Mouse (Mus musculus) heart, adult 2 months (tissue): Measurements from ENCODE around the gene Usp18. TPM values are rescaled to one million over a fixed set of nuclear protein-coding genes. Genes with fewer than 3 reads are reported as not detected.

Experiments used
- DNase-seq, 2 experiments: peaks; one replicate each; pipeline ENCODE4 v3.0.0; 2021
- H3K27ac ChIP-seq: fragments of 200-600 bp; 2 replicates; pipeline ENCODE4 v1.8.1; 2022
- H3K27me3 ChIP-seq: fragments of 200-500 bp; 2 replicates; pipeline ENCODE4 v1.6.1; 2012; ENCODE audit warnings: mild to moderate bottlenecking, low read length, inconsistent platforms, mixed read lengths; ENCODE audit not compliant: control insufficient read depth, insufficient read depth
- H3K36me3 ChIP-seq: fragments of 200-500 bp; 2 replicates; pipeline ENCODE4 v1.6.1; 2012; ENCODE audit warnings: low read length, inconsistent platforms; ENCODE audit not compliant: control insufficient read depth, insufficient read depth
- H3K4me1 ChIP-seq: fragments of 200-500 bp; 2 replicates; pipeline ENCODE4 v1.6.1; 2011; ENCODE audit warnings: low read length; ENCODE audit not compliant: control insufficient read depth, insufficient read depth
- H3K4me3 ChIP-seq: fragments of 200-600 bp; 2 replicates; pipeline ENCODE4 v1.8.1; 2022
- H3K79me2 ChIP-seq: fragments of 200-500 bp; replicated peaks from 2 replicates; pipeline ENCODE4 v1.6.1; 2012; ENCODE audit warnings: mild to moderate bottlenecking, inconsistent platforms, low read length, moderate library complexity, mixed read lengths; ENCODE audit not compliant: control insufficient read depth, insufficient read depth
- H3K9ac ChIP-seq: fragments of 200-500 bp; 2 replicates; pipeline ENCODE4 v1.6.1; 2012; ENCODE audit warnings: low read depth, mild to moderate bottlenecking, control low read depth, inconsistent platforms, low read length, mixed read lengths
- CTCF ChIP-seq: fragments of 200-600 bp; IDR thresholded peaks from 2 replicates; pipeline ENCODE4 v1.8.1; 2022; ENCODE audit warnings: antibody characterized with exemption, mild to moderate bottlenecking, moderate library complexity
- EP300 ChIP-seq: fragments of 200-500 bp; IDR thresholded peaks from 2 replicates; pipeline ENCODE4 v1.6.1; 2011; ENCODE audit warnings: low read depth, low read length, control low read depth; ENCODE audit not compliant: insufficient read depth
- POLR2A ChIP-seq: fragments of 200-500 bp; IDR thresholded peaks from 2 replicates; pipeline ENCODE4 v1.6.1; 2011; ENCODE audit warnings: mild to moderate bottlenecking, low read depth, low read length, control low read depth; ENCODE audit not compliant: insufficient read depth
- WGBS: fragments of 180-500 bp; shearing (Covaris S2); methylation state at CpG from one replicate; pipeline ENCODE4 v1.1.7; 2018; 5-methylcytosine and 5-hydroxymethylcytosine counted together
- intact Hi-C: fragments of 180-260 bp; cut with DNase I; formaldehyde crosslinking; loops from one replicate; pipeline ENCODE4 v1.15.1; 2025
- long read RNA-seq: library from polyadenylated mRNA; stranded (forward); transcript quantifications from one replicate; pipeline ENCODE4 v2.0.0, GENCODE M21; 2021
- polyA plus RNA-seq: library from polyadenylated mRNA; depleted of rRNA; stranded (reverse); fragments of >200 nt; gene quantifications from 2 replicates; pipeline ENCODE4 v1.2.3, GENCODE M21; 2012; rRNA removed
- total RNA-seq, 2 experiments: library from RNA; stranded (reverse); gene quantifications; 2 replicates each; pipeline ENCODE4 v1.2.3; 2021

Usp18 gene
- total RNA-seq (1 to 10 TPM; 1.3 to 1.5 TPM), polyA plus RNA-seq (3.9 and 5.7 TPM in 2 replicates)
- long read RNA-seq, transcript Usp18-201 (11 exons, 1,771 nt): major isoform, 5 of 5 reads
- long read RNA-seq, partial matches to known transcripts: 0 of 5 reads
- long read RNA-seq, other reads (novel, unspliced or antisense): 0 of 5 reads

GRCm38 (mm10) chr6:121245127-121246036 is at the start of gene Usp18:
Gene Usp18 (plus strand): TSS chr6:121245906.
- Histone ChIP-seq H3K4me3 (peak within 1 kb of the TSS; percentile 74), H3K36me3 (no peaks in the 10 kb centered on the region; the same call in 1 of the 2 replicates), H3K27me3 (no peaks in the 10 kb centered on the region), H3K4me1 (no peaks in the 10 kb centered on the region), H3K79me2 (no peaks in the 10 kb centered on the region), H3K9ac (peak within 1 kb of the TSS; percentile 79), H3K27ac (peak within 1 kb of the TSS; percentile 89)
- intact Hi-C loops: loop anchor here (5.0 kb wide), 1 partner anchor 58 kb away; no protein-coding TSS in a partner anchor
- peak; percentile 93 to 94 for DNase-seq
- 3% methylated on average over 35 of the region's 35 CpGs for WGBS
- TF ChIP-seq CTCF (no peak), POLR2A (peak; percentile 96), EP300 (peak; percentile 67; the same call in 1 of the 2 replicates)

- H3K27me3 ChIP-seq: no peaks in the 10 kb centered on the region
- H3K9ac ChIP-seq: no peak overlapping the region
- no peak overlapping the region for H3K4me3 ChIP-seq
- intact Hi-C loops: no loop called here
- TF ChIP-seq CTCF (no peak), POLR2A (no peak), EP300 (no peak)
- DNase-seq: no peak
- no peaks in the 10 kb centered on the region; the same call in 1 of the 2 replicates for H3K4me1 ChIP-seq
- H3K36me3 ChIP-seq: no peaks in the 10 kb centered on the region
- H3K27ac ChIP-seq: no peak overlapping the region
- H3K79me2 ChIP-seq: no peaks in the 10 kb centered on the region
- 80% methylated on average over 9 of the region's 9 CpGs for WGBS
Measured at GRCm38 (mm10) chr6:121197807-121198365, 47.8 kb upstream of the Usp18 start.

- intact Hi-C loops: no loop called here
- H3K27ac ChIP-seq: no peak overlapping the region
- no peak overlapping the region for H3K9ac ChIP-seq
- WGBS: 78% methylated on average over 4 of the region's 4 CpGs
- no peaks in the 10 kb centered on the region for H3K79me2 ChIP-seq
- no peak overlapping the region for H3K4me3 ChIP-seq
- no peak for TF ChIP-seq POLR2A
- TF ChIP-seq EP300: no peak
- TF ChIP-seq CTCF: no peak
- H3K27me3 ChIP-seq: no peaks in the 10 kb centered on the region
- no peak for DNase-seq
- H3K36me3 ChIP-seq: no peaks in the 10 kb centered on the region
- H3K4me1 ChIP-seq: no peaks in the 10 kb centered on the region; the same call in 1 of the 2 replicates
Measured at GRCm38 (mm10) chr6:121200458-121200857, 45.2 kb upstream of the Usp18 start.

- H3K4me1 ChIP-seq: no peaks in the 10 kb centered on the region; the same call in 1 of the 2 replicates
- H3K79me2 ChIP-seq: no peaks in the 10 kb centered on the region
- no peaks in the 10 kb centered on the region for H3K27me3 ChIP-seq
- intact Hi-C loops: no loop called here
- no peak overlapping the region for H3K9ac ChIP-seq
- H3K4me3 ChIP-seq: no peak overlapping the region
- WGBS: 90% methylated on average over 5 of the region's 5 CpGs
- H3K27ac ChIP-seq: no peak overlapping the region
- no peak for DNase-seq
- TF ChIP-seq EP300 (no peak), POLR2A (no peak), CTCF (no peak)
- H3K36me3 ChIP-seq: no peaks in the 10 kb centered on the region
Measured at GRCm38 (mm10) chr6:121202026-121202425, 43.7 kb upstream of the Usp18 start.

- DNase-seq: no peak
- Histone ChIP-seq H3K4me1 (no peaks in the 10 kb centered on the region), H3K36me3 (no peaks in the 10 kb centered on the region), H3K9ac (no peak overlapping the region), H3K79me2 (no peaks in the 10 kb centered on the region), H3K27me3 (no peaks in the 10 kb centered on the region), H3K27ac (no peak overlapping the region), H3K4me3 (no peak overlapping the region)
- 89% methylated on average over 5 of the region's 5 CpGs for whole genome bisulfite sequencing
- TF ChIP-seq POLR2A (no peak), EP300 (no peak), CTCF (no peak)
- intact Hi-C loops: no loop called here
Measured at GRCm38 (mm10) chr6:121206481-121206880, 39.2 kb upstream of the Usp18 start.
